Mouse (Mus musculus): ENCODE results near the gene Rnf5.

The Rnf5 gene

DNA sequence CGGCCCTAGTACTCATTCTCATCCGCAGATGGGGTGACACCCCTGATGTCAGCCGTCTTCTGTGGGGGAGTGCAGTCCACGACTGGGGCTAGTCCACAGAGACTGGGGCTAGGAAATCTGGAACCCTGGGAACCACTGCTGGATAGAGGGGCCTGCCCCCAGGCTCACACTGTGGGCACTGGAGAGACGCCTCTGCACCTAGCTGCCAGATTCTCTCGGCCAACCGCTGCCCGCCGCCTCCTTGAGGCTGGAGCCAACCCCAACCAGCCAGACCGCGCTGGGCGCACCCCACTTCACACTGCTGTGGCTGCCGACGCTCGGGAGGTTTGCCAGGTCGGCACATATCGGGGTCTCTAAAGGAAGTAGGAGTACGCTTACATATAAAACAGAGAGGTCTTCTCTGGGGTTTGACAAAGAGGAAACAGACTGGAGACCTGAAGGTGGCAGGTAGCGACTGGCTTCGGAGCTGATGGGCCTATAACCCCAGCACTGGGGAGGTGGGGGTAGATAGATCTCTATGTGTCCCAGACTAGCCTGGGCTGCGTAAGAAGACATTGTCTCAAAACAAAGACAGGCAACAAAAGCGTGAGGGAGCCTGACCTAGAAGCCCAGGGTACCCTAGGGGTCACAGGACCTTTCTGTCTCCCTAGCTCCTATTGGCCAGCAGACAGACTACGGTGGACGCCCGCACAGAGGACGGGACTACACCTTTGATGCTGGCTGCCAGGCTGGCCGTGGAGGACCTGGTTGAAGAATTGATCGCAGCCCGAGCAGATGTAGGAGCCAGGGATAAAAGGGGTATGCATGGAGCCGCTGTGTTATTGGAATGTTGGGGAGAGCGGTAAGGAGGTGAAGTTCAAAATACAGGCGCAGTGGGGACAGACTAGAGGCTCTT is 17.4 kb downstream of the Rnf5 start:
- peak; percentile 67 to 69 for DNase-seq (ENCODE audit: low spot score in 2 of 2)

GRCm38 (mm10) chr17:34585121-34585520 is 18.4 kb downstream of the Rnf5 start:
- peak in 1 of 2 experiments; percentile 70 for DNase-seq (ENCODE audit: low spot score in 2 of 2)

- DNase-seq (ENCODE audit: low spot score in 2 of 2): no peak
These were observed 19.7 kb downstream of the Rnf5 start for GRCm38 (mm10) chr17:34583819-34584218.

GRCm38 (mm10) chr17:34583397-34583796 is 20.1 kb downstream of the Rnf5 start:
- peak; percentile 34 to 44 for DNase-seq (ENCODE audit: low spot score in 2 of 2)

GRCm38 (mm10) chr17:34582528-34582927 is 21.0 kb downstream of the Rnf5 start:
- DNase-seq (ENCODE audit: low spot score in 2 of 2): peak in 1 of 2 experiments; percentile 25

DNA sequence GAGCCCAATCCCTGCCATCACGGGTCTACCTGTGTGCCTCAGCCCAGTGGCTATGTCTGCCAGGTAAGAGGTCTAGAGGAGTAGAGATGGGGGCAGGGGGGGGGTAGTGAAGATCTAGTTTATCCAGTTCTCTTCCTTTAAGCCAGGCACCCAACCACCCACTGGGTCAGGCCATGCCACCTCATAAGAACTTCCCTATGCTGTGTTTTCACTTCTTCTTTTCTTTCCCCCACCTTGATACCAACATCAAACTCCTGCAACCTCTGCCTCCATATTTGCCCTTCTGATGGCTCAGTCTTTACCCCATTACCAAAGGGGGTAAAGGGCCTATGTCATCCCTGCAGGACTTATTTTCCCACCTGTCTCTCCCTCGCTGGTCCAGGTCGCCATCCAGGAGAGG is 25.4 kb downstream of the Rnf5 start:
- DNase-seq (ENCODE audit: low spot score in 2 of 2): no peak

- no peak for DNase-seq (ENCODE audit: low spot score in 2 of 2)
These were observed 26.9 kb downstream of the Rnf5 start for GRCm38 (mm10) chr17:34576577-34576976.

- no peak for DNase-seq (ENCODE audit: low spot score in 2 of 2)
These were observed 31.1 kb downstream of the Rnf5 start for GRCm38 (mm10) chr17:34572361-34572760.

DNA sequence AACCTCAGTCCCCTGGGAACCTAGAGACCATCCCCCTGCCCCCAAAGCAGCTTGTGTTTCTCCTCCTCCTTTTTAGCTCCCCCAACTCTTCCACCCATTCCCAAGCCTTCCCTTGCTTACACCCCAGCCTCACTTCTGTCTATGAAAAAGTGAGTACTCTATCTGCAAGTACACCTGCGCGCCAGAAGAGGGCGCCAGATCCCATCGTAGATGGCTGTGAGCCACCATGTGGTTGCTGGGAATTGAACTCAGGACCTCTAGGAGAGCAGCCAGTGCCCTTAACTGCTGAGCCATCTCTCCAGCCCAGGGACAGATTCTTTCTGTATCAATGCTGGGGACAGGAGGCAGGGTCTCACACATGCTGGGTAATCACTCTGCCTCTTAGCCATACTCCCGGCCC is 31.6 kb downstream of the Rnf5 start:
- DNase-seq (ENCODE audit: low spot score in 2 of 2): no peak

DNA sequence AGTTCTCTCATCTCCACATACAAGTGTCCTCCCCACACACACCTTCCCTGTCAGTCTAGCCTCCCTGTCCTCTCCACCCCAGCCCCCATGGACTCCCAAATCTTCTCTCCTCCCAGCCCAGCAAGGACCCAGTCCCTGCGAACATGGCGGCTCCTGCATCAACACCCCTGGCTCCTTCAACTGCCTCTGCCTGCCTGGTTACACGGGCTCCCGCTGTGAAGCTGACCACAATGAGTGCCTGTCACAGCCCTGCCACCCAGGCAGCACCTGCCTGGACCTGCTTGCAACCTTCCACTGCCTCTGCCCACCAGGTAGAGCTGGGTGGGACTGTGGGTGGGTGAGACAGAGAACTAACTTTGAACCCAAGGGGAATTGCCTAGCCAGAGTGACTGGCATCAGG is 33.6 kb downstream of the Rnf5 start:
- no peak for DNase-seq (ENCODE audit: low spot score in 2 of 2)

- peak in 1 of 2 experiments; percentile 19 for DNase-seq (ENCODE audit: low spot score in 2 of 2)
These were observed 35.1 kb downstream of the Rnf5 start for GRCm38 (mm10) chr17:34568421-34568820.

- peak in 1 of 2 experiments; percentile 18 for DNase-seq (ENCODE audit: low spot score in 2 of 2)
These were observed 36.2 kb downstream of the Rnf5 start for GRCm38 (mm10) chr17:34567311-34567710.

DNA sequence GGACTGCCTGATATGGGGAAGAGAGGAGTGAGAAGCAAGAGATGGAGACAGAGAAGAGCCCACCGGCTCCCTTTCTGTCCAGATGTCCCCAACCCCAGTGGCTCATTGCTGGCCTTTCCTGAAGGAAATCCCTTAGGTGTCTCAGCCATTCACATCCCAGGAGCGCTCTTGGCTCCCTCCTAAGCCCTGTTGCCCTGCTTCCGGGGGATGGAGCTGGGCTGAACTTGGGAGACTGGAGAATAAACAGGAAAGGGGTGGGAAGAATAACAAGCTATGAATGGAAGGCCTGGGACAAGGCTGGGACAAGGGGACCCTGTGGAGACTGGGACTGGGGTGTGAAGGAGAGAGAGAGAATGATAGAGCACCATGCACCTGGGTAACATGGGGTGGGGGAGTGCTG is 38.7 kb downstream of the Rnf5 start:
- DNase-seq (ENCODE audit: low spot score in 2 of 2): peak in 1 of 2 experiments; percentile 19

- peak in 1 of 2 experiments; percentile 22 for DNase-seq (ENCODE audit: low spot score in 2 of 2)
These were observed 39.5 kb downstream of the Rnf5 start, which contains the start of gene Notch4 for GRCm38 (mm10) chr17:34564003-34564421. Gene Notch4 (plus strand): TSS chr17:34564268.

GRCm38 (mm10) chr17:34563354-34563753 is 40.1 kb downstream of the Rnf5 start:
- DNase-seq (ENCODE audit: low spot score in 2 of 2): peak in 1 of 2 experiments; percentile 15

GRCm38 (mm10) chr17:34562595-34562994 is 40.9 kb downstream of the Rnf5 start:
- DNase-seq (ENCODE audit: low spot score in 2 of 2): peak in 1 of 2 experiments; percentile 14

DNA sequence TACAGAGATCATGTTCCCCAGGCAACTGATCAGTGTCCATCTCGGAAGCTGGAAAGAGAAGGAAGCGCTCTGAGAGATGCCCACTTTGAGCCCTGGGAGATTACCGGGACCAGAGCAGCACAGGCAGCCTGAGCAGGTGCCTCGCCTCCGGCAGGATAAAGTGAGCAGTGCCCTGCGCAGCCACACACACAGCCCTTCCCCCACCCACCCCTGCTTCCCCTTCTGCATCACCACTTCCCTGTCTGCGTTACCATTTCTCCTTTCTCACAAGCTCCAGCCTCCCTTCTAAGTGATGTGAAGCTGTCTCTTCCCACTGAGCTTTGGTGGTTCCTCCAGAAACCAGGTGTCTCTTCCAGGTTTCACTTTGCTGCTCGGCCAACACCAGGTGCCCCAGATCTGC is 42.3 kb downstream of the Rnf5 start:
- DNase-seq (ENCODE audit: low spot score in 2 of 2): peak in 1 of 2 experiments; percentile 17

DNA sequence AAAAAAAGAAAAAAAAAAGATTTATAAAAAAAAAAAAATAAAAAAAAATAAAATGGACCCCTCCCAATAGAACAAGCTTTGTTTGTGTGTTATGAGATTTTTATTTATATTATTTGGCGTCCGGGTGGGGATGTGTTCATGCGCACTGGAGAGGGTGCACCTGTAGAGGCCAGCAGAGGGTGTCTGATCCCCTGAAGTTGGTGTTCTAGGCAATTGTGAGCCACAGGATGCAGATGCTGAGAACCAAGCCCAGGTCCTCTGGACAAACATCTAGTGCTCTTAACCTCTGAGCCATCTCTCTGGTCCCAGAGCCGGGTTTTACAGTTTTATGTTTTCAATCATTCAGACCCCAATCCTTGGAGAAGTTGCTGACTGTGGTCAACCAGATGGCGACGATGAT is 43.1 kb downstream of the Rnf5 start:
- no peak for DNase-seq (ENCODE audit: low spot score in 2 of 2)

DNA sequence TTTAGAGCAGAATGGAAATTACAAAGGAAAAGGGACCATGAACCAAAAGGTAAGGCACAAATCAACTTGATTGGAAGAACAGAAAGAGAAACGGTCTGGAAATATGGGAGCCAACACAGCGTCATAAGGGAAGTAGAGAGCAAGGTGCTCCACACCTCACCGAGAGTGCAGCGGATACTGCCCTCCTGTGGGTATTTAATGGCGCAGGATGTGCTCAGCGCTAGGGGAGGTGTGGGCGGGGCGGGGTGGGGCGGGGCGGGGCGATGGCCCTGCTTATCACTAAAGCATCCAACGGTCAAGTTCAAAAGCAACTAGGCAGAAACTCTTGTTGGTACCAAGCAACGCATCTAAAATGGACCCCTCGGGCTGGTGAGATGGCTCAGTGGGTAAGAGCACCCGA is 43.6 kb downstream of the Rnf5 start:
- DNase-seq (ENCODE audit: low spot score in 2 of 2): peak in 1 of 2 experiments; percentile 13

DNA sequence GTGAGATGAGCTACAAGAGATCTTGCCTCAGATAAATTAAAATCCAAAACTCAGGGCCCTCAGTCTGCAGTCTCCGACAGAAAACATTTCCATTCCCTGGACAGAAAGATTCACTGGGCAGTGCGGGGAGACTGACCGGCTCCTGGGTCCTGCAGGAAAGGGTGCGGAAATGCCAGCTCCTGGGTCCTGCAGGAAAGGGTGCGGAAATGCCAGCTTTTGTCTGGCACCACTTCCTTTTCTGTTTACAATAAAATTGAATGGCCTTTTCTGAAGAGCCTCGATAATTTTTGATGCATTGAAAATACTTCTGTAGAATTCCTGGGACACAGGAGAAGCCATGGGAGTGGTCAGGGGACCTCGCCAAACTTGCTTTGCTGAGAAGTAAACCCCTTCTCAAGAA is 44.4 kb downstream of the Rnf5 start:
- no peak for DNase-seq (ENCODE audit: low spot score in 2 of 2)

DNA sequence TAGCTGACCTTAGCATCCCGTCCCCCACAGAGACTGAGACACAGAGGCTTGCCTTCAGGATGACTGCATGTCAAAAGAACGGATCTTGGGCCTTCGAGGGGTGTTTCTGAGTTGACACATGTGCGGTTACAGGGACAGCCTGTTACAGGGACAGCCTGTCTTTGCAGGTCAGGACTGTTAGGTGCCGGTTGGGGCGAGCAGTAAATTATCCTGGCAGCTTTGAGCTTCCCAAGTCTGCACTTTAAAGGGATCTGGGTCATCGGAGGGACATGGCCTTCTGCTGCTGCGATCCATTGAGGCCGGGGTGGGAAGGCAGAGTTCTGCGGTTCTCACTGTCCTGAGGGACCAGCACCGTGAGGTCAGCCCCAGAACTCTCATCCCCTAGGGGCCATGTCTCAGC is 46.1 kb downstream of the Rnf5 start:
- DNase-seq (ENCODE audit: low spot score in 2 of 2): no peak

DNA sequence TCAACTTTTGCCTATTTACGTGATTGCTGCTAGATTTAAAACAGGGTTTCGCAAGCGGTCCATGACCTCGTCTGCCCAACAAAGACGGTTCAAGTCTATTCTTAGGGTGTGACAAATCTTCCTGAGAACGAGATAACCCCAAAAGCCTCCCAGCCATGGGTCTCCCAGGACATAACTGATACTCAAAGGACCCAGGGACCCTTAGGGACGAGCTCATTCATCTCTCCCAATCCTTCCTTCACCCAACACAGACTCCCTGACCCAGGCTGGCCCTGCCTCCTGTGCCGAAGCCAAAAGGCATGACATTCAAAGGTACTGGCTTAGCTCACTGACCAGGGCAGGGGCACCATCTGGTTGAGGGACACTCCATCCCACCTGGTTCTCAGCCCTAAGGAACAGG is 47.1 kb downstream of the Rnf5 start:
- no peak for DNase-seq (ENCODE audit: low spot score in 2 of 2)

DNA sequence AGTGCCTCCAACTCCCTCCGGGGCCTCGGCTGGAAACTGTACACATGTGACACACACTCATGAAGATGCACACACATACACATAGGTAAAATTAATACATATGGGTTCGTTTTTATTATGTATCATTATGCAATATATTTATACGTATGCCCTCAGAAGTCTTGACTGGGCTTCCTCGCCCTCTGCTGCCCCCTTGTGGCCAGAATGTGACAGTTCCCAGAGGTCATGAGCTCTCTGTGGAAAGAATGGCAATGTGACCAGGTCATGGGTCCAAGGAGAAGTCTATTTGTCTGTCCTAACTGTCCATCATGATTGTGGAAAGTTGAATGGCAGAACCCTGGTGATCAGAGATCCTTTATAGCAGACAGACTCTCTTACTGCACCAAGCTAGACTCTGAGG is 48.0 kb downstream of the Rnf5 start:
- DNase-seq (ENCODE audit: low spot score in 2 of 2): peak in 1 of 2 experiments; percentile 68
